Mouse (Mus musculus) gastrocnemius, postnatal 10 days (tissue): ENCODE data around the gene Car9. TPM values are rescaled to one million over a fixed set of nuclear protein-coding genes. Genes with fewer than 3 reads are reported as not detected.
"Not testable (repeated sequence)": the region's sequence is repeated elsewhere in the genome, so short reads cannot be mapped to it uniquely, and the experiment has no call there.

Experiments
- DNase-seq: peaks from one replicate; pipeline ENCODE4 v3.0.0; 2021; ENCODE audit warnings: mixed read lengths
- total RNA-seq, 2 experiments: library from RNA; stranded (reverse); gene quantifications; 2 replicates each; pipeline ENCODE4 v1.2.3; 2021

Gene Car9
- total RNA-seq, 2 experiments from 2014 or later, result 2.8 TPM

DNA sequence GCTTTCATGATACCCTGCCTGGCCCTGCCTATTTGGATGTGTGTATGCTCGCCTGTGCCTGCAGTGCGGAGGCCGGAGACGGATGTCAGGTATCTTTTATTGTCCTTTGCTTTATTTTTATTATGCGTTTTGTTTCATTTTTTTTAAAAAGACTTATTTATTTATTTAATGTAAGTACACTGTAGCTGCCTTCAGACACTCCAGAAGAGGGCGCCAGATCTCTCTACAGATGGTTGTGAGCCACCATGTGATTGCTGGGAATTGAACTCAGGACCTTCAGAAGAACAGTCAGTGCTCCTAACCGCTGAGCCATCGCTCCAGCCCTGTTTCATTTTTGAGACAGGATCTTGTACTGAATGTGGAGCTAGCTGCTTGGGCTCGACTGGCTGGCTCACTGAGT is 21.7 kb downstream of the Car9 start:
- DNase-seq, result no peak

DNA sequence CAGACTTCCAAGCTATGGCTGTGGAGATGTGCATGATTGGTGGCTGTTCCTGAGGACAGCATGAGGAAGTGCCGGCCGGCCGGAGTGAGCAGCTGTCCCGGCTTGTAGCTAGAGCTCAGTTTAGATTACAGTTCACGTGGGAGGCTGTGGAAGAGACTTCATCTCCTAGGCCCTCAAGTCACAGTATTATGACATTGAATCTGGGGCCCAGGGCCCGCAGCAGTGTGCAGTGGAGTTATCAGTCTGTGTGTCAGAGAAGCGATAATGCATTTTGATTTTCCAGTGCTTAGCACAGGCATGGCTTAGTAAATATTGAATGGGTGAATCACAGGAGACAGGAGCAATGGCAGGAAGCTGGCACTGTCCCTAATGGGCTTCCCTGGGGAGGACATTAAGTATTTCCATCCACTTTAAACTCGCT is 23.3 kb downstream of the Car9 start:
- no peak for DNase-seq

DNA sequence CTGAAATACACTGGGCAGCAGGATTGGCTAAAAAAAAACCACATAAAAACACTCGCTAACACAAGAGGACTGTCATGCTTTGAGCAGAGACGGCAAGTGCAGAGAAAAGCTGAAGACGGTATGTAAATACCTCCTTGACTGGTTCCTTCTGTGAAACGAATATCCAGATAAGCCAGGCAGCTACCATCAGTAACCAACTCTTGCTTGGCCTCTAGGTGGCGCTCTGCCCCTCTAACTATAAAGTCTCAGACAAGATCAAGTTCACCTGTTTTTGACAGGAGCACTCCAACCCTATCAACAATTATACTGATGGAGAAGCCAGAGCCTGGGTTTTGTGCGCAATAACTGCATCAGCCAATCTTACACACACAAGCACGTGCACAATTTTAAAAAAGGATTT is 23.8 kb downstream of the Car9 start:
- peak; percentile 81 for DNase-seq

DNA sequence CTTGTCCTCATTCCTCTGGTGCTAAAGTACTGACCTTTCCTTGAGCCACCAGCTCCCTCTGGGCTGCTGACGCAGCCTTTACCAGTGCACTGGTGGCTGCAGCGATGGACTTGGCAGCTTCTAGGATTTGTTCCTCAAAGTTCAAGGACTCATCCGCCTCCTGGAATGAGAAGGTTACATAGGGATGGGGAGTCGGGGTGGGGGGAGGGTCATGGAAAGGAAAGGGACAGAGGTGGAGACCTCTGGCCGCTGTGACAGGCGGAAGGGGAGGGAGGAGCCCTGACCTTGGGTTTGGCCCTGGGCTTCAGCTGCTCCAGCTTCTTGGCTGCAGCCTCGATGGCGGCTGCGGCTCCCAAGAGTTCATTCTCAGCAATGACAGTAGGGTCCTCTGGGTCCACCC is 26.5 kb downstream of the Car9 start:
- DNase-seq, result no peak

DNA sequence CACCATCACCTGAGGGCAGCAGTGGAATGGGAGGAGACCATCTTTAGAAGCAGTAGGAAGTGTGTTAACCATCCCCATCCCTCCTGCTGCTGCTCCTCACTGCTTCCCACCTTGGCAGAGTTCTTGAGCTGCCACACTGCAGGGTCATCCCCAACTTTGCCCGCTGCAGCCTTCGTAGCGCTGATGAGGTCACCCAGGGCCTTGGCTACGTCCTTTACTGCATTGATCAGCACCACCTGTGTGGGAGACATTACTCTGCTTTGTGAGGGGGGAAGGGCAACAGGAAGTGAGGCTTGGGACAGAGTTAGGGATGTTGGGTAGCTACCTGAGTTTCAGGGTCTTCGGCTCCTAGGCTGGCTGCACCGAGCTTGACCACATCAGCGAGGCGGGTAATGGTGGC is 28.9 kb downstream of the Car9 start:
- DNase-seq, result no peak

DNA sequence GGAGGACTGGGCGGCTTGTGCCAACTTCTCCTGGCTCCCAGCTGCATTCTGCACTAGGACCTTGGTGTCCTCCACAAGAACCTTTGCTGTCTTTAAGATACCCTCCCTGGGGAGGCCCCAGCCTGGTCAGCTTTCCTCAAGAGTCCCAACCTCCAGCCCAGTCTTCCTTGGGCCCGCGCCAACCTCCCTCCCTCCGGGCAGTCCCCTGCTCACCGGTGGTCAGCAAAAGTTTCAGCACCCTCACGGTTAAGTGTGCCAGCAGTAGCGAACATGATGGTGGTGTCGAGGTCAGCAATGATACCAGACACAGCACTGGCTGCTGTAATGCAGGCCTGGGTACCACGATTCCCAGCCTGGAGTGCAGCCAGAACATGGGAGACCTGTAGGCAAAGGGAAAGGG is 29.3 kb downstream of the Car9 start:
- no peak for DNase-seq

DNA sequence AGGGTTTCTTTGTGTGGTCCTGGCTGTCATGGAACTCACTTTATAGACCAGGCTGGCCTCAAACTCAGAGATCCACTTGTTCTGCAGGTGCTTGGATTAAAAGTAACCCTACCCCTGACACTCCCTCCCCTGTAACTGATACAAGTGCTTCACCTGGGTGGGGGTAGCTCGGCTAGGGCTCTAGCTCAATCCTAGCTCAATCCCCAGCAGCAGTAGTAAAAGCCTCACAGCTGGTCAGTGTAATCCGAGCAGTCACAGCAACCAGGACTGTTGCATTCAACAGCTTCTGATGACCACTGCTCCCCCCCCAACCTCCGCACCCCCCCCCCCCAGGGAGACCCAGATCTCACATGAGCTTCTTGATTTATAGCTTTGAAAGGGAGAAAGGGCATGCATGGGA is 35.3 kb downstream of the Car9 start:
- no peak for DNase-seq

DNA sequence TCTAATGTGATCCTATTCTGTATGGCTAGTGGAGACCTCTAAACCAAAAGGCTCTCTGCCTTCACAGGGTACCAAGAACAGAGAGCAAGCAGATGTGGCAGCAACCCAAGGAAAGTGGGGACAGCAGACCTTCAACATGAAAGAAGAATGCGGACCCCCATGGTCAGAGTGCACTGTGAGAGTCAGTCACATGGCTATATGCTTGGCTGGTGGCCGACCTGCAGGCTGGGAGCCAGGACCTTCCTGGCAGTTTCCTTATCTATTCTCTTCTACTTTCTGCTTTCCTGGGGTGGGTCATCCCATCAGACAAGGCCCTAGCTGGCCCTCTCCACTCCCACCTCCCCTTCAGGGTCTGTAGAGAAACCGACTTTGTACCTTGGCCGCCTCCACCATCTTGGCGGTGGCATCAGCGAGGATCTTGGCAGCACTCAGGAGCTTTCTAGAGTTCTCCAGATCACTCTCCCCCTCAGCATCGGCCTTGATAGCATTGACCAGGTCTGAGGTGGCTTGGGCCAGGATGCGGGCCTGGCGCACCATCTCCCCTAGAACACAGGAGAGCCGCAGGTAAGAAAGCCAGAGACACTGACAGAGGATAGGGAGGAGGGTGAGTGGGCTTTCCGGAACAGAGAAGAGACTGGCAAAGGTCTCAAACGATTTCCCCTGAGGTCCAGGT is 39.7 kb downstream of the Car9 start:
- DNase-seq, result no peak

DNA sequence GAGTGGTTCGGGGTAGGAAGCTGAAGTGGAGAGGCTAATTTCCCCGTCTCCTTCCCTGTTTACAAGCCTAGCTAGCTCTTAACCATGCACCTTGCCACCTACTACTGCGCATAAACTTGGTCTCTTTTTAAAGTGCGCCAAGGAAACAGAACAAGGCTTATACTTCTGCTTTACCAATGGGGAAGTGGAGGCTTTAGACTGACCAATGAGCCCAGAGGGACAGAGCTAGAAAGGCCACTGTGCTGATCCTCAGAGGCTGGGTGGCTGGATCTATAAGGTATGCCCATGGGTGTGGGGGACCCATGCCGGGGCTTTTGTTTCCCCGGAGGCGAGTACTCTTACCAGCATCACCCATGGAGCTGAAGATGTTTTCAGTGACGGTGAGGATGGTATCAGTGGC is 40.4 kb downstream of the Car9 start:
- DNase-seq, result no peak

DNA sequence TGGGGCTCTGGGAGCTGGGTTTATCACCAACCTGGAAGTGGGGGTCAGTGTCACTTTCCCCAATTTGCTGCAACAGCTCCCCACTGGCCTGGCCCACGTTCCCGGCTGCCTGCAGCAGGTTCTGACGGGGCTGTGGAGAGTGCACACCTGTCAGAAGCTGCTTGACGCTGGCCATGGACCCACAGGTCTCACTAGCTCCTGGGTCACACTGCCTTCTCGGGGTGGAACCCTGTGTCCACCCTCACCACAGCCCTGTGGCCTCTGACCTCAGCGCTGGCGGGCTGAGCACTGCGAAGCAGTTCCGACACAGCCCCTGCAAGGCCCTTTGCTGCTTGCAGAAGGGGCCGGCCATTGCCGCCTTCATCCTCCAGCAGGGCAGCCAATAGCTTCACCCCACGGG is 42.3 kb downstream of the Car9 start:
- no peak for DNase-seq

DNA sequence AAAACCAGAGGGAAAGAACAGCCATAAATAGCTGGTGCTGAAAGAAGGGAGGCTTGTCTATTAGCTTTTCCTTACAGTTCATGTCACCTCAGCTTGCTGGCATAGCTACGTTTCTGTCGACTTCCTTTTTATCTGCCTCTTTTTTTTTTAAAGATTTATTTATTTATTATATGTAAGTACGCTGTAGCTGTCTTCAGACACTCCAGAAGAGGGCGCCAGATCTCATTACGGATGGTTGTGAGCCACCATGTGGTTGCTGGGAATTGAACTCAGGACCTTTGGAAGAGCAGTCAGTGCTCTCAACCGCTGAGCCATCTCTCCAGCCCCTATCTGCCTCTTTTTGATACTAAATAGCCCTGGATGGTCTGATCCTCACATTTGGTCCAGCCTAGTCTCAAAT is 45.1 kb downstream of the Car9 start:
- not testable (repeated sequence) for DNase-seq

DNA sequence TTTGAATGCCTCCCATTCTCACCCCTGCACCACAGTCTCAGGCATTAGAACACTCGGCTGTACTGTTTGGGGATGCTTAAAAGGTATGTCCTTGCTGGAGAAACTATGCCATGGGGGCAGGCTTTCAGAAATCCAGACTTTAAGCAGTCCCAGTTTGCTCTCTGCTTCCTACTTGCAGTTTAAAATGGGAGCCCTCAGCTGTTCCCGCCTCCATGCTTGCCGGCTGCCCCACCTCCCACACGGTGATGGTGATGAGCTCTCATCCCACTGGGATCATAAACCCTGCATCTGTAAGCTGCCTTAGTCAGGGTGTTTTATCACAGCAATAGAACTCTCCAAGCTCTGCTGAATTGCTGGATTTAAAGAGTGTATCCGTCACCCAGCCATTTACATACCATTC is 45.7 kb downstream of the Car9 start:
- DNase-seq, result no peak

DNA sequence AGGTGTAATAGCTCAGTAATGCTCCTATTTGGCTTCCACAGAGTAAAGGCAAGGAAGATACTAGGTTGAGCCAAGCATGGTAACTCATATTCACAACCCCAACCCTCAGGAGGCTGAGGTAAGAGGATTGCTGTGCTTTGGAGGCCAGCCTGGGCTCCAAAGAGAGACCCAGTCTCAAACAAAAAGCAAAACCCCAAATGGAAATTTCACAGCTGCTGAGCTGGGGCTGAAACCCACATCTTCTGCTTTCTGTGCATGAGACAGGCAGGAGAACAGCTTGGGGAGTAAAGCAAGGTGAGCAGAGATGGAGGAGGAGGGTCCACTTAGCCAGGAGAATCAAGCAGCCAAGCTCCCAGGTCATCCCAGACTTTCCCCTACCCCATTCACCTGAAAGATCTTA is 47.1 kb downstream of the Car9 start:
- no peak for DNase-seq

DNA sequence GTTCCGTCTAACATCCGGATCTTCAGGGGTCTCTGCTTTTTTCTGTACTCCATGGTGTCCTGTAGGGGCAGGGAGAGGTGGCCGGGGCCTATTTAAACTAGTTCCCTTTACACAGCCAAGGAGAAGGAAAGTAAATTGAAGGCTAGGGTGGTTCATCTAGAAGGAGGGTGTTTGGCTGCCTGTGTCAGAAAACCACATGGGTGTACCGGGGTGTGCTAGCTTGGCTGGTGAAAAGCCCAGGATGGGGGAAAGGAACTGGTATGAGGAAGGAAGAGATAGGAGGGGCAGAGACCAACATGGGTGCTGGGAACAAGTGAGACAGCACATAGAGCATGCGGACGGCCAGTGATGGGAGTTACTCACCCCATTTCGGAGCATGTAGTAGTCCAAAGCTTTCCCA is 49.2 kb downstream of the Car9 start:
- DNase-seq, result no peak

DNA sequence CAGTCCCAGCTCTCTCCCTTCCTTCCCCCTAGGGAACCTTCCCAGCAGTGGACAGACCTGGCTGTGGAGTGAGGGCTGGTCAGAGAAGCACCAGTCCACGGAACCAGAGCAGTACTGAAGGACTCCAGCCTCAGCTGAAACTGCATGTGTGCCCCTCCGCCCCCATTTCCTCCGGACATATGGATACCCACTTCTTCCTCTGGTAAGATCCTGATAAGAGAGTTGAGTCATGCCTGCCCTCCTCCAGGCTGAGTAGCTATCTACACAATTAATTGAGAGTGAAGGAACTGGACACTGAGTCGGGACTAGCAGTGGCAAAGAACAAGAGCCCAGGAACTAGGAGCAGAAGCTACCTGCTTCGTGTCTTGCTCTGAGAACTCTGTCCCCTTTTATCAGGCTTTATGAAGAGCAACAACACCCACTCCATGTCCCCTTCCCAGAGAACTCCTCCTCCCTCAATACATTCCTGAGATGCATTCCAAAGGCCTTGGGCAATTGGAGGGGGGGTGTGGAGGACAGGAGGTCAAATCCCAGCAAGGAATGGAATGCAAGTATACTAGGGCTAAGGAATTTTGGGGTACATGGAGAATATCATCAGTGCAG is 51.4 kb downstream of the Car9 start:
- no peak for DNase-seq

DNA sequence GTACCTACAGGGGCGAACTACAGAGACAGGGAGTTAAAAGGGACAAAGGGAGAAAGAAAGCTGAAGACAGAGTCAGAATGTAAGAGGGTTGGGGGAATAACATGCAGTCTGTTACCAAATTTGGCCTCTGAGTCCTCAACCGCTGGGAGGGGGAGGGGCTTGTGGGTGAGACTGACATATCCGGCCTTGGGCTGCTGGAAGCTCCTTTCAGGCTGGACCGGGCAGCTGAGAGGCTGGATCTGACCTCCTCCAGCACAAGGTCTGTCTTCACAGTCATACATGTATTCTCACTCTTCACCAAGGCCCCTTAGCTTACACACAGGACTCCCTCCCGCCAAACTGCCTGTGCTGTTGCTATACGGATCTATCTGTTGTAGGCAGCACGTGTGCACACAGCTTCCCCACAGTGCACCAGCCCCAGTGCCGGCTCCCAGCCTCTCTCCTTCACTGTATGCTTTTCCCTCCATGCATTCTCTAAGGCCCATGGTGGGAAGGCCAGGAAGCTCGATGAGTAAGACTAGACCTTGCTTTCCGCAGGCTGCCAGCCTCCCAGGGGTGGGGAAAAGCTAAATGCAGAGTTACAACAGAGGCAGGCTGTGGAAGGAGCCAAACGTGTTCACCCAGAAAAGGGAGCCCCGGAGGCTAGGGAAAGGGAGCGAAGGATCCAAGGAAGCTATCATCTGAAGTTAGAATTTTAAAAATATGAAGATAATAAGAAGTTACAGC is 52.0 kb downstream of the Car9 start:
- peak; percentile 54 for DNase-seq

DNA sequence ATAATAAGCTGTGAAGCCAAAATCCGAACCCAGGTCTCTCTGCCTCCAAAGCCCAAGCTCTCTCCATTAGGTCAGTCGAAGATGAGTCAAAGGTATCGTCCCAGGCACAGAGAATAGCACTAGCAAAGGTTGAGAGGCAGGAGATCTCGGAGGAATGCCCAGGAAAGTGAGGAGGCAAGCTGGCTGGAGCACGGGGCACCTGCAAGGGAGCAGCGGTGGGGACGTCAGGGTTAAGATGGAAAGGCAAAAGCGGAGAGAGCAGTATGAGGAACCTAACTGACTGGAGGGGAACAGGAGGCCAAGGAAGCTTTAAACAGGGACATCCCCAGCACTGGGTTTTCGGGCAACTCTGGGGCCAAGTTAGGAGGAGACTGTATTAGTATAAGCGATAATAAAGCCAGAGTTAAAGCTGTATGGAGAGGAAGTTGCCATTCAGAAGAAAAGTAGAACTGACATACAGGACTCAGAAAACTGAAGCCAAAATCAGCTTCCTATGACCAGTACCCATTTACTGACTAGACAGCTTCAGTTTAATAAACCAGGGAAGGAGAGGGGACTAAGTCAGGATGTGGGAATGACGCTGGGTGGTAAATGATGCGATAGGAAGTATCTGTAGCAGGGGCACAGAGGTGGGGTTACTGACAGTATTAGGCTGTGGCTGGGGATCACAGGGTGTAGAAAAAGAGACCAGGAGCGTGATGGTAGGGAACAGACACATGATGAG is 52.9 kb downstream of the Car9 start:
- no peak for DNase-seq

DNA sequence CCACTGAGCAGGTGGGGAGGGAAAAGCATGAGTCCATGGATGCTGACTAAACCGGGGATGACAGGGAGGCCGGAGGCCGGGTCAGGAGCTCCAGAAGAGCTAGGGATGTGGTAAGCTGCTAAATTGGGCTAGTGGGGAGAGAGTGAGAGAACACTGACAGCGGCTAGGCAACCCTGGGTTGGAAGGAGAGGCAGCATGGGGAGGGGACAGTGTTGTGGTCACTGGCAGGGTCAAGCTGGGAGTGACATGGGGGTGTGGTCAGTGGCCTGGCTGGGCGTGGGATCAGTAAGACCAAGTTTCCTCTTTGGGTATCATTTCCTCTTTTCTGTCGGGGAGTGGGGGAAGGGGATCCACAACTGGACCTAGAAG is 53.5 kb downstream of the Car9 start:
- no peak for DNase-seq

DNA sequence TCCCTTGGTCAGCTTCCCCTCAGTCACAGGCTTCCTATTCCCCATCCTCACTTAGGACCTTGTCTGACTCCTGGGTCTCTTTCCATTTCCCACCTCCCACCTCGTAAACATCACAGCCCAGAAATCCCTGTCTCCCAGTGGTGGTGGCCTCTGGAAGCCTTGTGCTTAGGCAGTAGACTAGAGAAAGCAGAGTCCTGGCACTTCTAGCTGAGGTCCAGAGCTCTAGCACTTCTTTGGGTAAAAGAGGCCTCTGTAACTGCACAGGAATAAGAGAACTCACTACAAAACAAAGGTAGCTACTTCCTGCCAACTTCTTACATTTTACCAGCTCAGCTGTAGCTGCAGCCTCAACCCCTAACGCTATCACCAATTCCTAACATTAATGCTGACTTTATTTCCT is 54.2 kb downstream of the Car9 start:
- DNase-seq, result no peak

DNA sequence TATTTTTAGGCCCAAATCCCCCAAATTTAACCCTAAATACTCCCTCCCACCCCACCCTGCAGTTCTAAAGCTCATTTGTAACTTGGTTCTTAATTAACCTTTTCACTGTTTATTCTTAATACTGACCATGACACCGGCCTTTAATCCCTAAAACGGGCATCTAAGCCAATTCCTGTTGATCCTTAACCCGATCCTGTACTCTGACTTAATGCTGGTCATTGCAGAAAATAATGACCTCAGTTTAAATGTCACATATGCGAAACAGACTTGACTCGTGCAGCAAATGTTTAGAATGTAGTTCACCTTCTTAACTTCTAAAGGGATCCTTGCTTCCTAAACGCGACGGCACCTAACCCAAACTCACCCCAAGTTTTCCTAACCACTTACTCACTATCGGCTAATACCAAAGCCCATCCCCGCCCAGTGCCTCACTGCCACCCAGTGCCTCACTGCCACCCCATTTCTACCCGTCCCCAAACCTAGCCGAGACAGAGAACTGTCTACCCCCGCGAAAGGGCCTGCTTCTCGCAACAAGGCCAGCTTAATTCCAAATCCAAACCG is 54.8 kb downstream of the Car9 start:
- no peak for DNase-seq

DNA sequence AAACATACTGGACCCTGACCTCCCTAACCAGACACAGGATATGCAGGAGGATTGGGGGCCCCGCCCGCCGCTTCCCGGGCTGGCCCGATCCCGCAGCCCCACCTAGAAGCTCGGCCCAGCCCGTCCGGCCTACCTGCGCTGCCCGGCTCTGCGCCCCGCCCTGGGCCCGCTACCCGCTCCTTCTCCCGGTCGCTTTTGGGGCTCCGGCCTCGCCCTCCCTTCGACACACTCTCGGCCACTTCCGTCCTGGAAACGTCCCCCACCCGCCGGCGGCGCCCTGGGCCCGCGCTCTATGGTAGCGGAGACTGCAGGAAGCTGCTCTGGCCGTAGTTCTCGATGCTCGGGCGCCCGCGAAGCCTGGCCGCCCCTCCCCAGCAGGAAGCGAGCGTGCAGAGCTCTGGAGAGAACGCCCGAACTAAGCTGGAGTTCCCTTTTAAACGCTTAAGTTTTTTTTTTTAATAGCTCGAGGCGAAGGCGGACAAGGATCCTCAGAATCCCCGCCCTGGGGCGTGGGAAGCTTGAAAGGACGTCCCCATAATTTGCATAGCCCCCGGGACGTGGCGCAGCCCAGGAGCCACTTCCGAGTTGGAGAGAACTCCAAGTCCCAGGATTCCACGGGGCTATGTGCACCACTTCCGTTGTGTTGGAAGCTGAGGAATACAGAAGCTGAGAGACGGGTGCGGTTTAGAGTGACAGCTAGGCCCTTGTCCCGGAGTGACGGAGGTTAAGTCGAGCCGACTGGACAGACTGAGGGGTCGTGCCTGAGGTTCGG is 55.4 kb downstream of the Car9 start, which contains the start of the genes Creb3 and Tln1:
Creb3 (plus strand) TSS at position 336 of the 772 bp plus-strand sequence.
Tln1 (minus strand) TSS at position 695 of the 772 bp plus-strand sequence.
- DNase-seq, result peak; percentile 90
